Mouse (Mus musculus): ENCODE results near the gene Gpr12. TPM values are rescaled to one million over a fixed set of nuclear protein-coding genes. Genes with fewer than 3 reads are reported as not detected.
"Not testable (repeated sequence)": the region's sequence is repeated elsewhere in the genome, so short reads cannot be mapped to it uniquely, and the experiment has no call there.

Gpr12 gene
- polyA plus RNA-seq, 1 experiment from 2014 or later = 13.3 TPM

GRCm38 (mm10) chr5:146609646-146610045 is 24.6 kb upstream of the Gpr12 start:
- Histone ChIP-seq H3K36me3 (ENCODE audit: control insufficient read depth, insufficient read depth, low read length) (no peaks in the 10 kb centered on the region), H3K27ac (ENCODE audit: low read depth, low read length) (no peak overlapping the region), H3K4me1 (ENCODE audit: control insufficient read depth, insufficient read depth, low read length) (no peaks in the 10 kb centered on the region), H3K27me3 (replicated peaks; ENCODE audit: control insufficient read depth, insufficient read depth, low read length) (no peaks in the 10 kb centered on the region), H3K4me3 (ENCODE audit: low read depth, low read length) (no peak overlapping the region), H3K9ac (ENCODE audit: low read length) (no peak overlapping the region), H3K4me2 (ENCODE audit: low read length) (no peak overlapping the region), H3K9me3 (replicated peaks; ENCODE audit: control insufficient read depth, low read length) (no peaks in the 10 kb centered on the region)
- DNase-seq (ENCODE audit: low spot score) (no peak), ATAC-seq (no peak)
- WGBS = 60% methylated on average over 10 of the region's 10 CpGs

GRCm38 (mm10) chr5:146607816-146608215 is 22.8 kb upstream of the Gpr12 start:
- Histone ChIP-seq H3K27me3 (replicated peaks; ENCODE audit: control insufficient read depth, insufficient read depth, low read length) (no peaks in the 10 kb centered on the region), H3K4me2 (ENCODE audit: low read length) (no peak overlapping the region), H3K9me3 (replicated peaks; ENCODE audit: control insufficient read depth, low read length) (no peaks in the 10 kb centered on the region), H3K4me1 (ENCODE audit: control insufficient read depth, insufficient read depth, low read length) (no peaks in the 10 kb centered on the region), H3K9ac (ENCODE audit: low read length) (no peak overlapping the region), H3K36me3 (ENCODE audit: control insufficient read depth, insufficient read depth, low read length) (no peaks in the 10 kb centered on the region), H3K27ac (ENCODE audit: low read depth, low read length) (no peak overlapping the region), H3K4me3 (ENCODE audit: low read depth, low read length) (no peak overlapping the region)
- WGBS = 79% methylated on average over 5 of the region's 5 CpGs
- ATAC-seq (no peak), DNase-seq (ENCODE audit: low spot score) (no peak)

- no peak for ATAC-seq
- no peak overlapping the region for H3K27ac ChIP-seq (ENCODE audit: low read depth, low read length)
- H3K9ac ChIP-seq (ENCODE audit: low read length) = no peak overlapping the region
- H3K4me3 ChIP-seq (ENCODE audit: low read depth, low read length) = no peak overlapping the region
- H3K36me3 ChIP-seq (ENCODE audit: control insufficient read depth, insufficient read depth, low read length) = no peaks in the 10 kb centered on the region
- no peak overlapping the region for H3K4me2 ChIP-seq (ENCODE audit: low read length)
- no peak for DNase-seq (ENCODE audit: low spot score)
- 96% methylated on average over 5 of the region's 5 CpGs for WGBS
- H3K27me3 ChIP-seq (replicated peaks; ENCODE audit: control insufficient read depth, insufficient read depth, low read length) = no peaks in the 10 kb centered on the region
- H3K9me3 ChIP-seq (replicated peaks; ENCODE audit: control insufficient read depth, low read length) = no peaks in the 10 kb centered on the region
- H3K4me1 ChIP-seq (ENCODE audit: control insufficient read depth, insufficient read depth, low read length) = no peaks in the 10 kb centered on the region
These were observed 21.9 kb upstream of the Gpr12 start for GRCm38 (mm10) chr5:146606895-146607294.

GRCm38 (mm10) chr5:146606221-146606620 is 21.2 kb upstream of the Gpr12 start:
- Histone ChIP-seq H3K36me3 (ENCODE audit: control insufficient read depth, insufficient read depth, low read length) (no peaks in the 10 kb centered on the region), H3K27ac (ENCODE audit: low read depth, low read length) (no peak overlapping the region), H3K27me3 (replicated peaks; ENCODE audit: control insufficient read depth, insufficient read depth, low read length) (no peaks in the 10 kb centered on the region), H3K4me1 (ENCODE audit: control insufficient read depth, insufficient read depth, low read length) (no peaks in the 10 kb centered on the region), H3K9me3 (replicated peaks; ENCODE audit: control insufficient read depth, low read length) (no peaks in the 10 kb centered on the region), H3K4me3 (ENCODE audit: low read depth, low read length) (no peak overlapping the region), H3K4me2 (ENCODE audit: low read length) (no peak overlapping the region), H3K9ac (ENCODE audit: low read length) (no peak overlapping the region)
- ATAC-seq = no peak
- 93% methylated on average over 5 of the region's 5 CpGs for WGBS
- no peak for DNase-seq (ENCODE audit: low spot score)

GRCm38 (mm10) chr5:146599970-146600369 is 14.9 kb upstream of the Gpr12 start:
- Histone ChIP-seq H3K9ac (ENCODE audit: low read length) (no peak overlapping the region), H3K36me3 (ENCODE audit: control insufficient read depth, insufficient read depth, low read length) (no peaks in the 10 kb centered on the region), H3K4me2 (ENCODE audit: low read length) (no peak overlapping the region), H3K27ac (ENCODE audit: low read depth, low read length) (no peak overlapping the region), H3K4me1 (ENCODE audit: control insufficient read depth, insufficient read depth, low read length) (no peaks in the 10 kb centered on the region), H3K27me3 (replicated peaks; ENCODE audit: control insufficient read depth, insufficient read depth, low read length) (no peaks in the 10 kb centered on the region), H3K9me3 (replicated peaks; ENCODE audit: control insufficient read depth, low read length) (no peaks in the 10 kb centered on the region), H3K4me3 (ENCODE audit: low read depth, low read length) (no peak overlapping the region)
- DNase-seq (ENCODE audit: low spot score) (no peak), ATAC-seq (no peak)
- 85% methylated on average over 5 of the region's 5 CpGs for WGBS

GRCm38 (mm10) chr5:146599216-146599615 is 14.2 kb upstream of the Gpr12 start:
- DNase-seq (ENCODE audit: low spot score); H3K4me2 ChIP-seq (ENCODE audit: low read length); H3K27ac ChIP-seq (ENCODE audit: low read depth, low read length); ATAC-seq; H3K36me3 ChIP-seq (ENCODE audit: control insufficient read depth, insufficient read depth, low read length); H3K4me1 ChIP-seq (ENCODE audit: control insufficient read depth, insufficient read depth, low read length); H3K4me3 ChIP-seq (ENCODE audit: low read depth, low read length); H3K9me3 ChIP-seq (replicated peaks; ENCODE audit: control insufficient read depth, low read length); H3K27me3 ChIP-seq (replicated peaks; ENCODE audit: control insufficient read depth, insufficient read depth, low read length); H3K9ac ChIP-seq (ENCODE audit: low read length): not testable (repeated sequence)
- WGBS = 85% methylated on average over 7 of the region's 7 CpGs

GRCm38 (mm10) chr5:146598215-146599119 is 13.4 kb upstream of the Gpr12 start:
- peak; percentile 62 for DNase-seq (ENCODE audit: low spot score)
- Histone ChIP-seq H3K9ac (ENCODE audit: low read length) (no peak overlapping the region), H3K27me3 (replicated peaks; ENCODE audit: control insufficient read depth, insufficient read depth, low read length) (no peaks in the 10 kb centered on the region), H3K4me2 (ENCODE audit: low read length) (no peak overlapping the region), H3K4me3 (ENCODE audit: low read depth, low read length) (no peak overlapping the region), H3K9me3 (replicated peaks; ENCODE audit: control insufficient read depth, low read length) (no peaks in the 10 kb centered on the region), H3K27ac (ENCODE audit: low read depth, low read length) (peak overlapping the region; percentile 21; the same call in 1 of the 2 replicates), H3K4me1 (ENCODE audit: control insufficient read depth, insufficient read depth, low read length) (no peaks in the 10 kb centered on the region), H3K36me3 (ENCODE audit: control insufficient read depth, insufficient read depth, low read length) (no peaks in the 10 kb centered on the region)
- peak; percentile 44; the same call in 1 of the 2 replicates for ATAC-seq
- 69% methylated on average over 27 of the region's 27 CpGs for WGBS

- Histone ChIP-seq H3K9me3 (replicated peaks; ENCODE audit: control insufficient read depth, low read length) (no peaks in the 10 kb centered on the region), H3K4me3 (ENCODE audit: low read depth, low read length) (no peak overlapping the region), H3K36me3 (ENCODE audit: control insufficient read depth, insufficient read depth, low read length) (no peaks in the 10 kb centered on the region), H3K27ac (ENCODE audit: low read depth, low read length) (no peak overlapping the region), H3K4me2 (ENCODE audit: low read length) (no peak overlapping the region), H3K9ac (ENCODE audit: low read length) (no peak overlapping the region), H3K27me3 (replicated peaks; ENCODE audit: control insufficient read depth, insufficient read depth, low read length) (no peaks in the 10 kb centered on the region), H3K4me1 (ENCODE audit: control insufficient read depth, insufficient read depth, low read length) (no peaks in the 10 kb centered on the region; the same call in 1 of the 2 replicates)
- no peak for DNase-seq (ENCODE audit: low spot score)
- ATAC-seq = no peak
- WGBS = 95% methylated on average over 10 of the region's 10 CpGs
These were observed 12.4 kb upstream of the Gpr12 start for GRCm38 (mm10) chr5:146597503-146597874.

All from forebrain, embryonic 14.5 days (tissue).